Mouse (Mus musculus): ENCODE measurements around the gene Mlxipl. TPM values are rescaled to one million over a fixed set of nuclear protein-coding genes. Genes with fewer than 3 reads are reported as not detected.
"Not testable (repeated sequence)": the region's sequence is repeated elsewhere in the genome, so short reads cannot be mapped to it uniquely, and the experiment has no call there.

The Mlxipl gene
- total and polyA plus RNA-seq, 3 experiments: 24.2 to 49.0 (median 25.9) TPM

DNA sequence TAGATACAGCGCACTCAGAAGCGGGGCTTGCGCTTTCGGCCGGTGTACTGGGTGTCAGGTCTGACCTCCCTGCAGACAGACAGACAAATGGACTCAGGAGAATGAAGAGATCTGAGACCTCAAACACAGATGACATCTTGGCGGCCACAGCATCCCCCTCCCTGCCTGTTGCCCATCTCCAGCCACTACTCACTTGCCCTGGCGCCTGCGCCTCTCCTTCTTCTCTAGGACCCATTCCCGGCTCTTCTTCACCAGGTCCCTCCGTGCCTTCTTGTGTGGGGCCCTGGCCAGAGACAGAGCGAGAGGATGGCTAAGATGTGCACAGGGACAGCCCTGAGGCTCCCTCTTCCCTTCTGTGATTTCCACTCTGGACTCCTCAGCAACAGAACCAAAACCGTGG, 36.3 kb upstream of the Mlxipl start:
- Histone ChIP-seq H3K27ac (no peak overlapping the region), H3K36me3 (ENCODE audit: control insufficient read depth, insufficient read depth, low read length) (no peaks in the 10 kb centered on the region), H3K9ac (ENCODE audit: low read depth, low read length) (no peak overlapping the region), H3K79me2 (replicated peaks; ENCODE audit: control insufficient read depth, insufficient read depth, low read length) (no peaks in the 10 kb centered on the region), H3K4me3 (no peak overlapping the region), H3K4me1 (ENCODE audit: control insufficient read depth, insufficient read depth, low read length) (no peaks in the 10 kb centered on the region), H3K27me3 (ENCODE audit: control insufficient read depth, insufficient read depth, low read length) (no peaks in the 10 kb centered on the region)
- DNase-seq: no peak
- 74% methylated on average over 12 of the region's 12 CpGs for WGBS
- intact Hi-C loops (cut with DNase I): no loop called here
- TF ChIP-seq CTCF (IDR thresholded peaks at IDR 0.05) (no peak), EP300 (IDR thresholded peaks at IDR 0.05; ENCODE audit: insufficient read depth, low read depth, low read length) (no peak), POLR2A (IDR thresholded peaks at IDR 0.05; ENCODE audit: insufficient read depth, low read depth, low read length) (no peak)

DNA sequence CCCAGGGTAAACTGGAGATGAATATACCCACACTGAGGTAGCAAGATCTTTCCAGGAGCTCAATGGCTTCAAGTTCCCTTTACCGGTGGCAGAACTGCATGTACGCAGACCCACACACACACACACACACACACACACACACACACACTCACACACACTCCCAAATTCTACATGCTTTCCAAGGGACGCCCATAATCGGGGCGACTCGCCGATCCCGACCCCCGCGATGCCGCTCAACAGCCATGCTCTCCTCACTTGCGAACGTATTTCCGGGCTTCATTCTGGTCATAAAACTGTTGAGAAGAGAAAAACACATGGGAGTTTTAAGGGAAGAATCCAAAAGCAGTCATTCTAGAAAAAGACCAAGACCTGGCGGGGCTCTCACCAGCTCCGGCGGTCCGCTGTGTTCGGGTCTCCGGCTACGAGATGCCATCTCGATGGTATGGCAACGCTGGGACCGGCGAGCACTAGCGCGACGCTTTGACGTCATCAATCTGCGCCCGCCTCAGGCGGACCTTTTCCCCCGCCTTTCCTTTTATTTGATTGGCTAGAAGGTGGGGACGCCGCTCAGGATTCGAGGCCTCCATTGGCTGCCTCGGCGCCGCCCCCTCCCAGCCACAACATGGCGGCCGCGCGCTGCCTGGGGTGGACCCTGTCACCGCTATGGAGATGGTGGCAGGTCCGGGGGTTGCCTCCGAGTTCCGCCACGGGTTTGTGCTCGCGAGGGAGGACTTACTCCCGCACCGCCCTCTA, 25.9 kb upstream of the Mlxipl start, which contains the start of gene Dnajc30:
Gene Dnajc30 (plus strand): TSS at position 574 of the 753 bp plus-strand sequence.
- Histone ChIP-seq H3K27ac (peak within 1 kb of the TSS; percentile 83), H3K79me2 (replicated peaks; ENCODE audit: control insufficient read depth, insufficient read depth, low read length) (no peaks in the 10 kb centered on the region), H3K9ac (ENCODE audit: low read depth, low read length) (peak within 1 kb of the TSS; percentile 93), H3K27me3 (ENCODE audit: control insufficient read depth, insufficient read depth, low read length) (no peaks in the 10 kb centered on the region), H3K36me3 (ENCODE audit: control insufficient read depth, insufficient read depth, low read length) (no peaks in the 10 kb centered on the region), H3K4me3 (peak within 1 kb of the TSS; percentile 85), H3K4me1 (ENCODE audit: control insufficient read depth, insufficient read depth, low read length) (peaks cover 2% of the 10 kb centered on the region)
- under 1% methylated on average over 52 of the region's 52 CpGs for WGBS
- DNase-seq: peak; percentile 96 to 97
- no peak for TF ChIP-seq CTCF (IDR thresholded peaks at IDR 0.05)
- TF ChIP-seq POLR2A (IDR thresholded peaks at IDR 0.05; ENCODE audit: insufficient read depth, low read depth, low read length): peak; percentile 81
- 0 out of 2 replicates have a peak, but pooled peaks have one; percentile 47 for TF ChIP-seq EP300 (IDR thresholded peaks at IDR 0.05; ENCODE audit: insufficient read depth, low read depth, low read length)
- intact Hi-C loops (cut with DNase I): loop anchor here (5.0 kb wide), 1 partner anchor 42 kb away; the partner anchor contains the start of gene Stx1a

DNA sequence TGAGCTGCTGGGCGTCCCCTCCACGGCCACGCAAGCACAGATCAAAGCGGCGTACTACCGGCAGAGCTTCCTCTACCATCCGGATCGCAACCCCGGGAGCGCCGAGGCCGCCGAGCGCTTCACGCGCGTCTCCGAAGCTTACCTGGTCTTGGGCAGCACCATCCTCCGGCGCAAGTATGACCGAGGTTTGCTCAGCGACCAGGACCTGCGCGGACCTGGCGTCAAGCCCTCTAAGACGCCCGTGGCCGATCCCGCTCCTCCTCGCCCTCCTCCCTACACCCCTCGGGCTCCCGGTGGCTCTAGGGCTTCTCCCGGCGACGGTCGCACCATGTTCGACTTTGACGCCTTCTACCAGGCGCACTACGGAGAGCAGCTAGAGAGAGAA, 25.3 kb upstream of the Mlxipl start:
- Histone ChIP-seq H3K4me3 (peak overlapping the region; percentile 85), H3K4me1 (ENCODE audit: control insufficient read depth, insufficient read depth, low read length) (peaks cover 2% of the 10 kb centered on the region), H3K79me2 (replicated peaks; ENCODE audit: control insufficient read depth, insufficient read depth, low read length) (no peaks in the 10 kb centered on the region), H3K9ac (ENCODE audit: low read depth, low read length) (peak overlapping the region; percentile 93), H3K27me3 (ENCODE audit: control insufficient read depth, insufficient read depth, low read length) (no peaks in the 10 kb centered on the region), H3K36me3 (ENCODE audit: control insufficient read depth, insufficient read depth, low read length) (no peaks in the 10 kb centered on the region), H3K27ac (peak overlapping the region; percentile 83)
- TF ChIP-seq CTCF (IDR thresholded peaks at IDR 0.05) (no peak), POLR2A (IDR thresholded peaks at IDR 0.05; ENCODE audit: insufficient read depth, low read depth, low read length) (no peak), EP300 (IDR thresholded peaks at IDR 0.05; ENCODE audit: insufficient read depth, low read depth, low read length) (no peak)
- under 1% methylated on average over 40 of the region's 40 CpGs for WGBS
- intact Hi-C loops (cut with DNase I): loop anchor here (5.0 kb wide), 1 partner anchor 42 kb away; the partner anchor contains the start of gene Stx1a
- DNase-seq: no peak

DNA sequence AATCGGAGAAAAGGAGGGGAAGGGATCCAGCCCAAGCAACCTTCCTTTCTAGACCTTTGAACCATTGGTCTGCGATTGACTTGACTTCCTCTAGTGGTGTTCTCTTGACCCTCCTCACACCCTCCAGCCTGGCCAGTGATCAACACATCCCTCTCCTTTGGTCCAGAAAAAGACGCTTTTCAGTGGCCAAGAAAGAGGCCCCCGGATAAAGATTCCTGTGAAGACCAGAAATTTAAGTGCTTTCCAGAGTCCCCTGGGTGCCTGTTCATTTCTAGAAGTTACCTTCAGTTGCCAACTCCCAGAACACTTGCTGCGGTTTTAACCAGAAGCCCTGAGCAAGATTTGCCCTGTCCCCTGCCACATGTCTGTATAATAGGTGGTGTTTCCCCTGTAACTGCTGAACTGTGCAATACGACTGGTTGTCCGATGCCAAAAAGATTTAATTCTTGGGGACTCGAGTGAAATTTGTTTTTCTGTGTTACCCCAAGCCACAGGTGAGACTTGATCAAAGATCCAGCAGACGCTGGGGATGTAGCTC, 24.7 kb upstream of the Mlxipl start, which contains the start of gene Bud23:
Gene Bud23 (minus strand): TSS at position 51 of the 538 bp plus-strand sequence.
- Histone ChIP-seq H3K27ac (peak within 1 kb of the TSS; percentile 83), H3K9ac (ENCODE audit: low read depth, low read length) (peak within 1 kb of the TSS; percentile 93), H3K4me3 (peak within 1 kb of the TSS; percentile 85)
- H3K36me3 ChIP-seq (ENCODE audit: control insufficient read depth, insufficient read depth, low read length); H3K79me2 ChIP-seq (replicated peaks; ENCODE audit: control insufficient read depth, insufficient read depth, low read length); H3K4me1 ChIP-seq (ENCODE audit: control insufficient read depth, insufficient read depth, low read length); H3K27me3 ChIP-seq (ENCODE audit: control insufficient read depth, insufficient read depth, low read length); DNase-seq: not testable (repeated sequence)
- intact Hi-C loops (cut with DNase I): loop anchor here (5.0 kb wide), 1 partner anchor 43 kb away; the partner anchor contains the start of gene Stx1a
- WGBS: 65% methylated on average over 9 of the region's 9 CpGs

DNA sequence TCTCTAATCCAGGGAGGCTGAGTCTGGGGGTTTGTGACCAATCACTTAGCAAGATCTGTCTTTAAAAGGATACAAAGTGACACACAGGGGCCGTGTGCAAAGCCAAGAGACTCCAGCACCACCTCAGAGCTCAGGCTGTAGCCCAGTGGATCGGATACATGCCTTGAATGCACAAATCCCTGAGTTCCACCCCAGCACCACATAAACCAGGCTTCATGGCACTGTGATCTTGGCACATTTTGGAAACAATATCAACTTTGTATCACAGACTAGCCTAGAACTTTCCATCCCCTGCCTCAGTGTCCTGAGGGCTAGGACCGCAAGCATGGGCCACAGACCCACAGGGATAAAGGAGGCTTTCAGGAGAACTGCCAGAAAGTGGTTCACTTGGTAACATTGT, 23.7 kb upstream of the Mlxipl start:
- Histone ChIP-seq H3K36me3 (ENCODE audit: control insufficient read depth, insufficient read depth, low read length) (no peaks in the 10 kb centered on the region), H3K27ac (no peak overlapping the region), H3K4me1 (ENCODE audit: control insufficient read depth, insufficient read depth, low read length) (peaks cover 2% of the 10 kb centered on the region), H3K27me3 (ENCODE audit: control insufficient read depth, insufficient read depth, low read length) (no peaks in the 10 kb centered on the region), H3K79me2 (replicated peaks; ENCODE audit: control insufficient read depth, insufficient read depth, low read length) (no peaks in the 10 kb centered on the region), H3K4me3 (no peak overlapping the region), H3K9ac (ENCODE audit: low read depth, low read length) (no peak overlapping the region)
- intact Hi-C loops (cut with DNase I): no loop called here
- no peak for TF ChIP-seq CTCF (IDR thresholded peaks at IDR 0.05)
- no peak for TF ChIP-seq EP300 (IDR thresholded peaks at IDR 0.05; ENCODE audit: insufficient read depth, low read depth, low read length)
- TF ChIP-seq POLR2A (IDR thresholded peaks at IDR 0.05; ENCODE audit: insufficient read depth, low read depth, low read length): no peak
- no peak for DNase-seq
- 86% methylated on average over 3 of the region's 3 CpGs for whole genome bisulfite sequencing

DNA sequence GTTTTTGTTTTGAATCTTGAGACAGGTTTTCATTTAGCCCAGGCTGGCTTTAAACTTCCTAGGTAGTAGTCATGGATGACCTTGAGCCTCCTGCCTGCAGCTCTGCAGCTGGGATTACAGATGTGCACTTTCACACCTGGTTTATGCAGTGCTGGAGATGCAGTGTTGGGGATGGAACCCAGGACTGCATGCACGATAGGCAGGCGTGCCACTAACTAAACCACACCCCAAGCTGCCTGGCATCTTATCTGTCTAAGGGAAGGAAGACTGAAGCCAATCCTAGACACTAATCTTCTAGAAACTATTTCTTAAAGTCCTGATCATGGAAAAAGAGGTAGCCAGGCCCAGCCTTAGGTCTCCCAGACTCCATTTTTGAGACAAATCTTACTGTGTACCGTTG, 19.2 kb upstream of the Mlxipl start:
- Histone ChIP-seq H3K27me3 (ENCODE audit: control insufficient read depth, insufficient read depth, low read length) (no peaks in the 10 kb centered on the region), H3K79me2 (replicated peaks; ENCODE audit: control insufficient read depth, insufficient read depth, low read length) (no peaks in the 10 kb centered on the region), H3K36me3 (ENCODE audit: control insufficient read depth, insufficient read depth, low read length) (no peaks in the 10 kb centered on the region), H3K4me3 (no peak overlapping the region), H3K9ac (ENCODE audit: low read depth, low read length) (no peak overlapping the region), H3K27ac (no peak overlapping the region), H3K4me1 (ENCODE audit: control insufficient read depth, insufficient read depth, low read length) (peaks cover 2% of the 10 kb centered on the region)
- intact Hi-C loops (cut with DNase I): no loop called here
- no peak for TF ChIP-seq CTCF (IDR thresholded peaks at IDR 0.05)
- TF ChIP-seq POLR2A (IDR thresholded peaks at IDR 0.05; ENCODE audit: insufficient read depth, low read depth, low read length): no peak
- TF ChIP-seq EP300 (IDR thresholded peaks at IDR 0.05; ENCODE audit: insufficient read depth, low read depth, low read length): no peak
- 77% methylated on average over 3 of the region's 3 CpGs for WGBS
- DNase-seq: no peak
